Mouse (Mus musculus): ENCODE data around the gene Tax1bp1. TPM values are rescaled to one million over a fixed set of nuclear protein-coding genes. Genes with fewer than 3 reads are reported as not detected.

The Tax1bp1 gene
- total and polyA plus RNA-seq, 2 experiments from 2014 or later = 60.5 to 183 TPM

DNA sequence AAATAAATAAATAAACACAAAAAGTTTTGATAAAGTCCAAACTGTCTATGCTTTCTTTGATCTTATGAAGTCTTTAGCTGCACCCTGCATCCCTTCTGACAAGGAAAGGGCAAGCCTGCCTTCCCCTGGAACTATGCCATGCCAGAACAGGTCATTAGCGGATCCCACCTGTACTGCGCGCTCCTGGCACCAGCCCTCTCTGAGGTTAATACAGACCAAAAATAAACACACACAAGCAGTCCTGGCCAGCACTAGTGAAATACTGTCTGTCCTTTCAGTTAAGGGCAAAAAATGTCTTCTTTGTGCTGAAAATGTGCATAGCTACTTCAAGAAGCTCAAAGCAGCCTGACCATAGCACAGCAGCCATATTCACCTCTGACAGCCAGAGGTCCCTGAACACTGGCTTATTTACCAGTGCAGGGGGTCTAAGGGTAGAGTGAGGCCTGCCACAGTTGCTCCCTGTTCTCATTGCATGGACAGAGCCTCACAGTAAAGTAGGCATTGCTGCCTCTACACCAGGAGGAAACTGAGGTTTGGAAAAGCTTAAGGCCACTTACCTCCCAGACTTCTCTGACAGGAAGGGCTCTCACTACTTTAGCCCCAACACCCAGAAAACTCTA is 91.8 kb downstream of the Tax1bp1 start:
- Histone ChIP-seq H3K9ac (replicated peaks; ENCODE audit: low read length) (no peak overlapping the region), H3K4me3 (ENCODE audit: low read length) (no peak overlapping the region), H3K4me1 (ENCODE audit: insufficient read depth, low read length) (no peaks in the 10 kb centered on the region), H3K27ac (no peak overlapping the region), H3K4me2 (ENCODE audit: low read depth, low read length) (no peak overlapping the region), H3K9me3 (ENCODE audit: low read length) (no peaks in the 10 kb centered on the region), H3K36me3 (ENCODE audit: insufficient read depth, low read length) (no peaks in the 10 kb centered on the region), H3K27me3 (ENCODE audit: insufficient read depth, low read length) (no peaks in the 10 kb centered on the region)
- 88% methylated on average over 3 of the region's 3 CpGs for WGBS
- no peak for TF ChIP-seq CTCF (IDR thresholded peaks at IDR 0.05; ENCODE audit: low read depth)
- ATAC-seq (no peak), DNase-seq (ENCODE audit: low spot score) (no peak)

Other genes with a start within 250 kb of the Tax1bp1 start
- 24.8 and 35.3 TPM in 2 replicates for gene Hibadh, start 73.3 kb upstream of the Tax1bp1 start, total RNA-seq (2014; rRNA removed)
- 71.9 and 78.6 TPM in 2 replicates for gene Hibadh, start 73.3 kb upstream of the Tax1bp1 start, polyA plus RNA-seq (2015; fragmentation: Nextera tagmentation; extraction: Ambion mirVana)

Data from hindbrain, postnatal 0 days (tissue).